Mouse (Mus musculus) spleen, postnatal 10 days (tissue): ENCODE data around the gene Galr2.
"Not testable (repeated sequence)": the region's sequence is repeated elsewhere in the genome, so short reads cannot be mapped to it uniquely, and the experiment has no call there.

Source experiments
- DNase-seq, 2 experiments: peaks; one replicate each; pipeline ENCODE4 v3.0.0; 2021 to 2022; ENCODE audit warnings: low spot score in 2 of 2

Gene Galr2

DNA sequence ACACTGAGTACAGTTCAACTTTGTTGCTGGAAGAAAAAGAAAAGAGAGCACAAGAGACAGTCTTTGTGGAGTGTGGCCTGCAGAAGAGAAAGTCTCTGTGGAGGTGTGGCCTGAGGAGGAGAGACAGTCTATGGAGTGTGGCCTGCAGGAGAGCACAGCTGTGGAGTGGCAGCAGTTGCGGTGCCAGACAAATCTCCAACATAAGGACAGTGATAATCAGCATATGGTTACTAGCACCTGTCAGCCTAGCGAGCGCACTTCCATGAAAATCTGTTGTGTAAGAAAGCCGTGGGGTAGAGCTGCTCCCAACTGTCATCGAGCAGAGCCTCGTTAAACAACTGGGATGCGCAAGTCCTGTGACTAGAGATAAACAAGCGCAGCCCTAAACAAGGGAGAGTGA, 11.2 kb upstream of the Galr2 start:
- DNase-seq = no peak

DNA sequence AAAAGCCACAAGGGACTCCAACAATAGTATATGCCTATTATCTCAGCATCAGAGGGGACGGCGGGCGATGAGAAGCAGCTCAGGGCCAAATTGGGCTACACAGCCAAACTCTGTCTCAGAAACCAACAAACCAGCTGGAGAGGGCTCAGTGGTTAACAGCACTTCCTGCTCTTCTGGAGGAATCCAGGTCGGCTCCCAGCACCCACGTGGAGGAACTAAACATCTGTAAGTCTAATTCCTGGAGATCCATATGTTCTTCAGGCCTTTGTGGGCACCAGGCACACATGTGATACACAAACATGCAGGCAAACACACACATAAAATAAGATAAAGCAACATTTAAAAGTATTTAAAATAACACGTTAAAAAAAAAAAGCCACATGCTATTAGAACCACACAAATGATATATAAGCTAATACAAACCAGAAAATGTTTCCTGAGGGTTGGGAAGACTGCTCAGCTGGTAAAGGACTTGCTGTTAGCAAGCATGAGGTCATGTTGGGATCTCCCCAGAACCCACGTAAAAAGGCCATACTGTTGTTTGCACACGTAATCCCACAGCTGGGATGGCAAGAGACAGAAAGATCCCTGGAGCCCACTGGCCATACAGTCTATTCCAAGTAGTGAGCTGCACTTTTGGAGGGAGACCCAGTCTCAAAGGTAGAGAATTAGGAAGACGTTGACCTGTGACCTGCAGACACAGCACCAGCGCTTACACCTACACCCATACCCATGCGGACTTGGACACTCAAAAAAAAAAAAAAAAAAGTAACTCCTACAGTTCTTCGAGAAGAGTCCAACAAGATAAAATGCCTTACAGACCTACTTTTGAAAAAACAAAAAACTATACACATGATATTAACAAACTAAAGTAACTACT, 7.9 kb upstream of the Galr2 start:
- peak in 1 of 2 experiments; percentile 12 for DNase-seq

DNA sequence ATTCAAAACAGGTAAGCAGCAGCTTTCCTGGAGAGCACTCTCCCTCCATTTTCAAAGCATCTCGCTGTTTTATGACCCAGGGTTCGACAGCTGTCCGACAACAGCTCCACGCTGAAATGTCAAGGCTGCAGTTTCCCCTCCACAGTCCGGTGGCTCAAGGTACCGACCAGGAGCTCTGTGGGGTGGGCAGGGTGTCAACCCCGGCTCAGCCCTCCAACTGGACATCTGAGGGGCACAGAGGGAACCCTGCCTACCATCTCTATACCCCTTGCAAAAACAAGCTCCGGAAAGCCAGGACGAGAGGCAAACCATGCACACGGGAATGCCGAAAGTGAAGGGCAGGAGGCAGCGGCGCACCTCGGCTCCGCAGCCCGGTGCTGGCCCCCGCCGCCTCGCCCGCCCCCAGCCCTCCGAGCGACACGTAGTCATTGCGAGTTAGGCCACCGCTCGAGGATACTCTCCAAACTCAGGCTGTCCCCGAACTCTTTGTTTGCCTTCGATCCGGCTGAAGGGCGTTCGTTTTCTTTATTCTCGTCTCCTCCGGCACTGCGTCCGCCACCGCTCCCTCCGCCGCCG, 7.2 kb upstream of the Galr2 start:
- no peak for DNase-seq

DNA sequence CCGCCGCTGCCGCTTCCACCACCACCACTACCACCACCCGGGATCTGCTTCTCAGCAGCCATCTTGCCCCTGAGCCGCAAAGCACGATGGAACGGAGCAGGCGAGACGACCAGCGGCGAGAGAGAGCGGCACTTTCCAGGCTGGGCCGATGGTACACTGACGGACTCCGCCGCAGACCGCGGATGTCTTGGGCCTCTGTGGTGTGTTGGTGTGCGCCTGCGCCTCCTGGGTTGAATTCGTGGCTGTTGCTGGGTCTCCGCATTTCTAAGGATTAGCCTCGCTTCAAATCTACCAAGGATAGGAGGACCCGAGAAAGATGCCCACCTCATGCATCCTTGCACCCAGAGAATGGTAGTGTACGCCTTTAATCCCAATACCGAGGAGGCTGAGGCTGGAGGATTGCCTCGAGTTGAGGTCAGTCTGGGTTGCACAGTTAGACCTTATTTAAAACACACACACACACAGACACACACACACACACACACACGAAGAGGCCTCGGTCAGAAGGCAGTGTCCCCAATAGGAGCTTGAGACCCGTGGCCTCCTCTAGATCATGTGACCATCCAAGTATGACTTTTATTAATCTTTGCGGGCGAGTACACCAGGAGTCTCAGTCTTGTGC, 6.6 kb upstream of the Galr2 start, which contains the start of gene Srp68:
TSS of gene Srp68 (minus strand) at position 173 of the 622 bp plus-strand sequence.
- DNase-seq = peak; percentile 90 to 95

DNA sequence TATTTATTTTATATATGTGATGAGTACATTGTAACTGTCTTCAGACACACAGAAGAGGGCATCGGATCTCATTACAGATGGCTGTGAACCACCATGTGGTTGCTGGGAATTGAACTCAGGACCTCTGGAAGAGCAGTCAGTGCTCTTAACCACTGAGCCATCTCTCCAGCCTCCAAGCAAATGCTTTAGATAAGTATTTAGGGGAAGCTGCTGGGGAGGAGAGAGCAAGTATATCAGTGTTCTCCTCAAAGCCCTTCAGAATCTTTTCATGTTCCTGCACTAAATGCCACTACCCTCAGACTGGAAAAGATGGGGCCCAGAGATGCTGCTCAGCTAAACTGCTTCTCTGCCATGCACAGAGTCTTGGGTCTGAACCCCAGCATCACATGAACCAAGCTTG, 3.6 kb upstream of the Galr2 start:
- not testable (repeated sequence) for DNase-seq

DNA sequence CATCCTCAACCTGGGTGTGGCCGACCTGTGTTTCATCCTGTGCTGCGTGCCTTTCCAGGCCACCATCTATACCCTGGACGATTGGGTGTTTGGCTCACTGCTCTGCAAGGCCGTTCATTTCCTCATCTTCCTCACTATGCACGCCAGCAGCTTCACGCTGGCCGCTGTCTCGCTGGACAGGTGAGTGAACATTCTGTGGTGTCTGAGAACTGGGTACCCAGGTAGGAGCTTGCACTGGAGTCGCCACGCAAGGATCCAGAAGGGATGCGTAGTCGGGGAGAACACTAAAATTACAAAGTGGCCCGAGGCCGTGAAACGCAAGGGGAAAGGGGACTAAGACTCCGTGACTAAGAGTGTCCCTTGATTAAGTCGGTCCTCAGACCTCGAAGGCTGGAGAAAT, 932 bp downstream of the Galr2 start:
- DNase-seq = peak in 1 of 2 experiments; percentile 10

DNA sequence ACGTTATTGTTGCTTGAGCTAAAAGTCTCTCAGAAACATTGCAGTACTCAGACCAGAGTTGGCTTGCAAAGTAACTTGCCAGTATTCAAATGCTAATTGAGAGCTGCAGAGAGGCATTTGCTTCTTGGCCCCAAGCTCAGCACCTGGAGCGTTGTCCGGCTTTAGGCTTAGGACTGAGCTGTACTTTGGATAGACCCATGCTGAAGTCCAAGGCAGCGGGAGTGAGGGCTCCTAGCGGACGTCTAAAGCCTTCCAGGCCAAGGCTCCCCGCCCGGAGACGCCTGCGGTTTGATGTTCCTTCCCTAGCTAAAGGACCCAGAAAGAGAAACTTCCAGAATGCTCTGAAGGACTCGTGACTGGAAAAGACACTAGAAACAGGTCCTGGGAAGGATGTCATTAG, 1.4 kb downstream of the Galr2 start:
- DNase-seq = peak in 1 of 2 experiments; percentile 16

DNA sequence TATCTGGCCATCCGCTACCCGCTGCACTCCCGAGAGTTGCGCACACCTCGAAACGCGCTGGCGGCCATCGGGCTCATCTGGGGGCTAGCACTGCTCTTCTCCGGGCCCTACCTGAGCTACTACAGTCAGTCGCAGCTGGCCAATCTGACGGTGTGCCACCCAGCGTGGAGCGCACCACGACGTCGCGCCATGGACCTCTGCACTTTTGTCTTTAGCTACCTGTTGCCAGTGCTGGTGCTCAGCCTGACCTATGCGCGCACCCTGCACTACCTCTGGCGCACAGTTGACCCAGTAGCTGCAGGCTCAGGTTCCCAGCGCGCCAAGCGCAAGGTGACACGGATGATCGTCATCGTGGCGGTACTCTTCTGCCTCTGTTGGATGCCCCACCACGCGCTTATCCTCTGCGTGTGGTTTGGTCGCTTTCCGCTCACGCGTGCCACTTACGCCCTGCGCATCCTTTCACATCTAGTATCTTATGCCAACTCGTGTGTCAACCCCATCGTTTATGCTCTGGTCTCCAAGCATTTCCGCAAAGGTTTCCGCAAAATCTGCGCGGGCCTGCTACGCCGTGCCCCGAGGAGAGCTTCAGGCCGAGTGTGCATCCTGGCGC, 2.3 kb downstream of the Galr2 start:
- DNase-seq = peak in 1 of 2 experiments; percentile 18

DNA sequence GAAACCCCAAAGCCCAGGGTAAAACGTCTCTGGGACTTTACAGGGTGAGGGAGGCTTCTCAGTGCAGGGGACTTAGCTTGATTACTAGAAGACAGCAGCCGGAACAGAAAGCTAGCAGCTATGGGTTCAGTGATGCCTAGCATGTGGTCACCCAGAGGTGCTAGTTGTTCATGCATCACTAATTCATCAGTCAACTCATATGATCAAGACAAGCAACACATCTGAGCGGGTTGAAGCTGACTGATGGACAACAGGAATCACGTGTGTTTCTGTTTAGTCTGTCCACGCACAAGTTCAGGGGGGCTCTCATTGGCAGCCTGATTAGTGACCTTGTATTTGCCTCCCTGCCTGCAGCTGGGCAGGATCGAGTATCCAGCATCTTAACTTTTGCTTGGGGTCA, 3.2 kb downstream of the Galr2 start:
- peak in 1 of 2 experiments; percentile 15 for DNase-seq

DNA sequence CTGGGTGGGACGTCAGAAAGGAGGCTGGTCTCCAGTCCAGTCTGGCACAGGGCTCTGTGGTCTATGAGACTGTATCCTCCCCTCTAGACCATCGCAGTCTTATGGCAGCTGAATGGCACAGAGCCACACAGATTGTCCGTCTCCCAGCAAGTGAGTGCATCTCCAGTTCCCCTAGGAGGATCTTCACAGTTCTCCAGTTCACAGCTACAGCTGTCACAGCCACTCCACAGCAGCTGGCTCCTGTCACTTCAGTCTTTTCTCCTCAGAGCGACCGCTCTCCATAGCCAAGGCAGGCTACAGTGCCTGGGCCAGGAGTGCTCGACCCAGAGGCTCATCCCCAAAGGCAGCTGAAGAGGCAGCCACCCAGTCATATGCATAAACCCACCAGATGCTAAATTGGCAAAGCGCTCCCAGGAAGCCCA, 5.0 kb downstream of the Galr2 start:
- no peak for DNase-seq

DNA sequence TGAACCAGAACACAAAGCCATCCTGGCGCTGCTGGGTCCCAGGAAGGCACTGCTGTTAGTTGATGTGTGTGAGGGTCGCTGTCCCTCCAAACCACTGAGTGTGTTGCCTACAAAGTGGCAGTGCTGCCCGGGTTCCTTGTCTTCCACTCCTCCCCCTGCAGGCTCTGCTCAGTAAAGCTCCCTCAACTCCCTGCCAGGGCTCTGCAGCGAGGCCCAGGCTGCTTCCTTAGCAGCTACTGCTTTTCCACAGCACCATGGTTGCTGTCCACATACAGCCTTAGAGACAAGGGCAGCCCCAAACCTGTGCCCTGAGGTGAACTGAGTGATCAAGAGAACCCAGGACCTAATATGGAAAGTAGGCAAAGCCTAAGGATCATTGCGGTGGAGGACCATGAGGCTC, 6.6 kb downstream of the Galr2 start:
- peak in 1 of 2 experiments; percentile 22 for DNase-seq

DNA sequence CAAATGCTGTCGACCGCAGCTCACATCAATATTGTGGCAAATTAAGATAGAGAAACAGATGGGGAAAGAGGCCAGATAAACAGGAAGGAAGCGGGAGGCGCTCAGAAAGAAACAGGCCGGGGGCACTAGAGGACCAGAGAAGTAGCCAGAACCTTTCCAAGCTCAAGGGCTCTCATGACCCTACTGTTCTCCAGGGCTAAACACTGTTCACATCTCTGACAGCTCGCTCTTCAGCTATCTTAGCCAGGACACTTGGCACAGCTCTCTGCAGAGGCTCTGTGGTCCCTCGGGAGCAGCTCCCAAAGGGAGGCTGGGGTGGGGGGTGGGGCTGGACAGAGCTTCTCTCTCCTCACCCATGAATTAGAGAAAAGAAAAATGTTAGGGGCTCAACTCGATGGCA, 9.8 kb downstream of the Galr2 start:
- DNase-seq = no peak

DNA sequence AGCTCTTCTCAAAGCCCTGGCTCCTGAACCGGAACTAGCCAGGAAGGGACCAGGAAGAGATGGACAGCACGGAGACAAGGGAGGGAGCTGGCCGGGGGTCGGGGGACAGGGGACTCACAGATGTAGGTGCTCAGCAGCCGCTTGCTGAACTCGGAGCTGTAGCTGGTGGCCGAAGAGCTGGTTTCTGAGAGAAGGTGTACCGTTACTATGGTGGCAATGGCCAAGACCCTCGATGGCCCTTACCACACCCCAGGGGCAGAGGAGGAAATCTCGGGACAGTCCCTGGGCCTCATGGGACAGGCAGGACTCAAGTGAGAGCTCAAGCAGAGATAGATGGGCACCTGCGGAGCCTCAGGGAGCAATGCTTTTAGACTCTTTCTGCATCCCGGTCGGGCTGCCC, 11.7 kb downstream of the Galr2 start:
- no peak for DNase-seq

DNA sequence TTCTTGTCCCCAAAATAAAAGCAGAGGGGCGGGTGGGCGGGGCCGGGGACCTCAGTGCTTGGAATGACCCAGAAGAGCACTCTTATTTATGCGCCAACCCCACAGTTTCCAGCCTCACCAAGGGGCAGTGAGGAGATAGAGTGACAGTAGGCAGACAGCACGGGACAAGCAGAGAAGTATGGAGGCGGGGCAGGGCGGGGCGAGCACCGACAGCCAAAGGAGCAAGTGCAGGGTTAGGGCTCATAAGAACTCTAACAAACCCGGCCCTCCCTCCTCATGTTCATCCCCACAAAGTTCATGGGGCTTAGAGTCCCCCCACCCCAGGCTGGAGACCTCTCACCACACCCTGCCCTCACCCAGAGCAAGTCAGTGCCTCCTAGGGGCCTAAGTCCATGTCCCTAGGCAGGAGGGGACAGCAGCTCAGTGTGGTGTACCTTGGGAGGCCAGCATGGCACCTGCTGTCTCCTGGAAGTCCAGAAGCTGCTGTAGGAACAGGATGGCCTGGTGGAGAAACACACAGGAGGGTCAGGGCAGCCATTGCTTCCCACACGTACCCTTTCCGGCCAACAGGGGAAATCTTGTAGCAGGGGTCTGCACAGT, 12.9 kb downstream of the Galr2 start:
- DNase-seq = no peak

DNA sequence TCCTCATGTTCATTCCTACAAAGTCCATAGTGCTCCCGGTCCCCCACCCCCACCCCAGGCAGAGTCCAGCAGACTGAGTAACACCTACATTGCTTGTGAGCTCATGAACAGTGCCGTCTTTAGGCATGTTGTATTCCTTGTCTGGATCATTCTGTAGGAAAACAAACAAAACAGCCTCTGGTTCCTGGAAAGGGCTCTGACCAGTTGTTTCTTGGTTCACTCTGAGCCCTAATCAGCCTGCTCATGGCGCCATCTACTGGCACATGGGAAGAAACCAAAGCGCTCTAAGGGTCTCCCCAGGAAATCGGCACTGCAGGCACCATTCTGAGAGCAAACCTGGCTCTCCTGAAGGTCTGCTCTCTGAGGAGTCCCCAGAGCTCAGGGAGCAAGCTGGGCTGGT, 13.6 kb downstream of the Galr2 start:
- peak in 1 of 2 experiments; percentile 67 for DNase-seq

DNA sequence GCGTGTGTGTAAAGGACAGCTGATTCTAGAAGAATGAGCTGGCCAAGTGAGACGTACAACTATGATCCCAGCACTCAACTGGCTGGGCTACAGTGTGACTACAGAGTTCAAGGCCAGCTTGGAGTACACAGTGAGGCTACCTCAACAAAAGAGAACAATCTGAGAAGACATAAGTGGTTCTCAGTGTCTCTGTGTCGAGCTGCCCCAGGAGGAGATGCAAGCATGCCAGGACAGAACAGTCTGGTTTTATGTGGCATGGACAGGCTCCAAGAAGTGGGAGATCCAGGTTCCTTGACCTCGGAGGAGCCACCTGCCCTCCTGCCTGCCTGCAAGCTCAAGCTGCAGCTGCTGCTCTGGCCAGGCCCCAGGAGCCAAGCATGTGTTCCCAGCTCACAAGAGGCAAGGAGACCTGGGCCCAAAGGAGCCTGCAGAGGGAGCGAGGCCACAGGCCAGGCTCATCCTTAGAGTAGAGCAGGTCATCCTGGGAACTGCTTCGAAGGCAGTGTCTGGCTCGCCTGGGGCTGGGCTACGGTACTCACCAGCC, 15.5 kb downstream of the Galr2 start:
- no peak for DNase-seq

DNA sequence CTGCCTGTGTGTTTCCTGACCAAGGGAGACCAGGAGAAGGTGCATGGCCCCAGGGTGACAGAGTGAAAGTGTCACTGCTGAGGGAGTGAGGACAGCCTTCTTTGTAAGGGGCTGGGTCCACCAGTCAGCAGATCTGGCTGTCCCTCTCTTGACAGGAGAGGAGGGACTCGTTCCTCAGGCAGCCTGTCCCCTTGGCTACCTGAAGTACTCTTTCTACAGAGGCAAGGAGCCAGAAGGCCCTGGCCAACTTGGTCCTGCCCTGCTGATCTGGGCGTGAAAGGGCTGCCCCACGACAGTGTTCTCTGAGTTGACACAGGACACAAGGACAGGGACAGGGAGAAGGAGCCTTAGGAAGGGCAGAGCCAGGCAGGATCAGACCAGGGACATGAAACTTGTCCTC, 16.3 kb downstream of the Galr2 start:
- no peak for DNase-seq

DNA sequence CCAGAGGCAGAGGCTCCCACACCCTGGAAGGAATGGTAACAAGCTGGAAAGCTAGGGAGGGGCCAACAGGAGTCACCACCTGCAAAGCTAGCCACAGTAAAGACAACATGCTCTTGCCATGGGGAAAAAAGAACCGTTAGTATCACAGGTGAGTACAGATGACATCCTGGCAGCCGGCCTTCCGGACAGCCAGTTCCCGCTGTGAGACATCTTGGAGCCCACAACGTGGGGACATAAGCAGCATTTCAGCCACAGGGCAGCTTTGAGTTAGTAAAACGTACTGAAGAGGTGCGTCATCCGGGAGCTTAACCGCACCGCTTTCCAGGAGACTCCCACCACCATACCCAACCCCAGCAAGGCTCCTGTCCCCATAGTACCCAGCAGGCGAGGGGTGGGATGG, 17.5 kb downstream of the Galr2 start:
- DNase-seq = no peak

DNA sequence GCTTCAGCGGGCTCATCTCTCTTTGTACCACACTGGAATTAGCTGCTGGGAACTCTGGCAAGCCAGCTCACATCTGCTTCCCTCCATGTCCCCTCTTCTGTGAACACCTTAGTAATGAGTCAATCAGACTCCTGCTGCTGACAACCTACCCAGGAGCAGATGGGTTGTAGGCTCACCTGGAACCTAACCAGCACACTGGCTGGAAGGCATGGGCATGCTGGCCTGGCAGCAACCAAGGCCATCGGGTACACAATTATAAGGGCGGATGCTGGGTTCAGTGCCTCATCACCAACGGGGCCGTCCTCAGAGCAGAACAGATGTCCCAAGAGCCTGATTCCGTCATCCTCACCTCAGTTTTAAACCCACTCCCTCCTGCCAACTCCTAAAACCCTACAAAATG, 17.9 kb downstream of the Galr2 start:
- DNase-seq = no peak

DNA sequence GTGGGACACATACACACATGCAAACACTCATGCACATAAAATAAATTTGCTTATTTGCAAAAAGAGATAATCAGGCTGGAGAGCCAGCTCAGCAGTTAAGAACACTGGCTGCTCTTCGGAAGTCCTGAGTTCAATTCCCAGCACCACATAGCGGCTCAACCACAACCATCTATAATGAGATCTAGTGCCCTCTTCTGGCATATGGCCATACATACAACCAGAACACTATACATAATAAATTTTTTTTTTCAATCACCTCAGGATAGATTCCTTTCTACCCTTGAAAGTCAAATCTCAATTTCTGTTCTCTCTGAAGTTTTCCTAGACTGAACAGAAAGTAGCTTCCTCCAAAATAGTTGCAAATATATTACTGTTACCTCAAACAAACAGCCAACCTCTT, 24.7 kb downstream of the Galr2 start:
- DNase-seq = no peak

DNA sequence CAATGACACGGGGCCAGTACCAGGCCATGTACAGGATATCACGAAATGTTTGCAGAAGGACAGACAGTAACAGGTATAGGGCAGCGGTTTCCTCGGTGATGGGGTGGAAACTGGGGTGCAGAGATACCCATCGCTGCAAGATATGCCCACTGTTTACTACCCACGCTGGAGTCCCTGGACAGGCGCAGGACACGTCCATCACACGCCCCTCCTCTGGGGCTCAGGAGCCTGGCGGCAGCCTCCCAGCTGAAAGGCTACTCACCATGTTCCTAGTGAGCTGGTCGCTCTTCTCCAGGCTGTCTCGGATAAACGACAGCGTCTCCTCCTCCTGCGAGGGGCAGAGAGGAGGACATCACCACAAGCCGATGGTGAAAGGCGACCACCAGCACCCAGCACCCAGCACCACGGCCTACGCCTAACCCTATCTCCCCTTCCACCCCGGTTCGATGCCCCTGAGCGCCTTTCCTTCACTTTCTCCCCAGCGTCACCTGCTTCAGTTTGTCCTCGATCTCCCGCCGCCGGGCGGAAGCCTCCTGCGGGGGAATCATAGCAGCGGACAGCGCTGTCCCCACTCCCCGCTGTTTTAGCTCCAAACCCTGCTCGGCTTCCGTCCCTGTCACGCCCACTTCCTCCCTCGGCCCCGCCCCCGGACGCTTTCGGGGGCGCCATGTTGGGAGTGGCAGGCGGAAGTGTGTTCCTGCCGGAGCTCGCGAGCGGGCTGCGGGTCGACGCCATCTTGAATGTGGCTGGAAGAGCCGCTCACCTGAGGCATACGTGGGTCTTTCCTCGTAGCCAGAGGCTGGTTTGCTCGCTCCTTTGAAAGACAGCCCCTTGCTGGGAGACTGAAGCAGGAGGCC, 25.6 kb downstream of the Galr2 start:
- peak; percentile 93 to 97 for DNase-seq
